Mouse (Mus musculus) liver, adult 2 months (tissue): ENCODE data around the gene Nop9.

Experiments used
- CTCF ChIP-seq: fragments of 200-500 bp; IDR thresholded peaks from 2 replicates; pipeline ENCODE4 v1.5.1; 2011; ENCODE audit warnings: low read depth, low read length, control low read depth
- POLR2A ChIP-seq: fragments of 200-500 bp; IDR thresholded peaks from 2 replicates; pipeline ENCODE4 v1.6.1; 2011; ENCODE audit warnings: low read length, control low read depth; ENCODE audit not compliant: insufficient read depth; ENCODE audit errors: extremely low read depth

GRCm38 (mm10) chr14:55723433-55723832 is 22.1 kb upstream of the Nop9 start:
- TF ChIP-seq CTCF (no peak), POLR2A (no peak)
